Mouse (Mus musculus) urinary bladder, postnatal 0 days (tissue): ENCODE results near the gene Tacc3. TPM values are rescaled to one million over a fixed set of nuclear protein-coding genes. Genes with fewer than 3 reads are reported as not detected.

Source experiments
- polyA plus RNA-seq: library from polyadenylated mRNA; unstranded; fragments of >200 nt; fragmentation: Nextera tagmentation; extraction: Ambion mirVana; gene quantifications from 2 replicates; pipeline ENCODE4 v1.2.1, GENCODE M21; 2015

The Tacc3 gene
- 32.5 and 49.6 TPM in 2 replicates for polyA plus RNA-seq

GRCm38 (mm10) chr5:33657787-33658663 is at the start of gene Tacc3, which contains the start of gene Tmem129:
Tacc3 (plus strand) TSS chr5:33658128.
Tmem129 (minus strand) TSS chr5:33658416.

GRCm38 (mm10) chr5:33629301-33629987 is 28.5 kb upstream of the Tacc3 start, which contains the start of the genes Fam53a and Gm9903:
Fam53a (minus strand) TSS chr5:33629635.
Gm9903 (plus strand) TSS chr5:33629925.

DNA sequence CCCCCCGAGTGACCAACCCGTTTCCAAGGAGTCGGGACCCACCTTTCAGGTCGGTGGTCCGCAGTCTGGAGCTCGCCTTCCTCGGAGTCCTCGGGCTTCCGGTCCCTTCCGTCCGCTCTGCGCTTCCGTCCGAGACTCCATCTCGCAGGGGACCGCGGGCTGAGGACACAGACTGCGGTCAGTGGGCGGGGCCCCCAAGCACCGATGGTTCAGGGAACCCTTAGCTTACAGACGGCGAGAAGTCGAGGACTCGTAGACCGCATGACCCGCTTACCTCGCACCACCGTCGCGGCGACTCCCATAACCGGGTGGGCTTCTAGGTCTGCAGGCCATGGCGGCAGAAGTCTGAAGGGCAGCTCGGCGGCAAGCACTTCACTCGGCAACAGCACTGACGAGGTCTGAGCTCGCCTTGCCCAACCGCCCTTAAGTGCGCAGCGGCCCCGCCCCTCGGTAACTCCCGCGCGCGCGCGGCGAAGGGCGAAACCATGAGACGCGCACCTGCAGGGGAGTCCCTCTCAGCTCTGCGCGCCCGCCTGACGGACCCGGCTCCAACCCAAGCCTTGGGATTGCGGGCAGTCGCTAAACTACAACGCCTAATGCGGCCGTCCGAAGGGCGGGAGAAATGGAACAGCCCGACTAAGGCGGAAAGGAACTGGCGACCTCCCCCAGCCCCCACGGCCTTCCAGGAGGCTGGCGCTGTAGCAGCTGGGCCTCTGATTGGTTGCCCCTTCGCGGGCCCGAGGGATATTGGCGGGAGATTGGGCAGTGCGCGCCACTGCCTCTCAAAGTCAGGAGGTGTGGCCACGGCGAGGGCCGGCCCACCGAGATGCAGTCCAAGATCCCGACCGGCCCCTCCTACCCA is 5.8 kb upstream of the Tacc3 start, which contains the start of gene Slbp:
Slbp (minus strand) TSS at position 654 of the 862 bp plus-strand sequence.

DNA sequence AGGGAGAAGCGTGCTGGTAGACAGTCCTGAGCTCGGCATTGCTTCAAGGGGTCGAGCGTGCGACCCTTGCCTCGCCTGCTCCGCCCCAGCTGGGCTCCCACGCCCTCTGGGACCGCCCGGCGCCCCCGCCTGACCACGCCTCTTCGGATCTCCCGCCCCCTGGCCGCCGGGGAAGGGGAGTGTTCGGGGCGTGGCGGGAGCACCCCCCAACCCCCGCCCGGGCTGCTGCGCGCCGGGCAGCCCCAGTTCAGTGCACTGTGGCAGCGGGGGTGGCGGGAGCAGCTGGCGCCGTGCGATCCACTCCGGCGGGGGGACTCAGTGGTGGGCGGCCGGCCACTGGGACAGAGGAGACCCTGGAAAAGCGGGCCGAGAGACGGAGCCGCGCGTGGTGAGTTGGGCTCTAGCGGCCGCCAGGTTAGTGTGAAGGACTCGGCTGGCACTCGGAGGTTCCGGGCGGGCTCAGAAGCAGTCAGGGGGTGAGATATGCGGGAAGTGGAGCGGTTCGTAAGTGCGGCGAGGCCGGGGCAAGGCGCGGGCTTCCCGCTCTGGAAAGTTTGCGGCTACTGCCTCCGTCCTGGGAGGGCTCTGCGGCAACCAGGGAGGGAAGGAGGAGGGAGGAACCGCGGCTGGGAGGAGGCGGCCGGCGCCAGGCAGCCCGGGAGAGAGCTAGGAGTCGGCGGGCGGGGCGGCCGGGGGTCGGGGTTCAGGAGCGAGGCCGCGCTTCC is 63.8 kb downstream of the Tacc3 start, which contains the start of gene Fgfr3:
Fgfr3 (plus strand) TSS at position 134 of the 725 bp plus-strand sequence.

Other genes starting within 250 kb of the Tacc3 start
- gene Nkx1-1, start 224.2 kb upstream of the Tacc3 start, polyA plus RNA-seq = not detected in 2 replicates
- gene Fam53a, start 28.5 kb upstream of the Tacc3 start, polyA plus RNA-seq = 45.4 and 46.0 TPM in 2 replicates
- gene Gm9903, start 28.2 kb upstream of the Tacc3 start, polyA plus RNA-seq = 0.56 and 0.60 TPM in 2 replicates
- gene Slbp, start 5.6 kb upstream of the Tacc3 start, polyA plus RNA-seq = 69.2 and 86.7 TPM in 2 replicates
- 17.6 and 18.2 TPM in 2 replicates for gene Tmem129, start 288 bp downstream of the Tacc3 start, polyA plus RNA-seq
- 11.4 and 12.1 TPM in 2 replicates for gene Fgfr3, start 63.5 kb downstream of the Tacc3 start, polyA plus RNA-seq
- 32.8 and 35.0 TPM in 2 replicates for gene Letm1, start 124.7 kb downstream of the Tacc3 start, polyA plus RNA-seq
- gene Nsd2, start 162.6 kb downstream of the Tacc3 start, polyA plus RNA-seq = 9.3 and 16.5 TPM in 2 replicates